Mouse (Mus musculus) hindbrain, embryonic 14.5 days (tissue): Measurements from ENCODE around the gene Scn4a. TPM values are rescaled to one million over a fixed set of nuclear protein-coding genes. Genes with fewer than 3 reads are reported as not detected.
A peak's percentile ranks its signal among the peaks of the same experiment; 100 is the strongest.

Experiments
- ATAC-seq: fragments of 200-750 bp; cut with Nextera tagmentation; 2 replicates; pipeline ENCODE4 v1.8.0; 2017; ENCODE audit warnings: moderate number of reproducible peaks, mild to moderate bottlenecking, moderate TSS enrichment, moderate library complexity; ENCODE audit not compliant: low FRiP score
- DNase-seq: peaks from one replicate; pipeline ENCODE4 v3.0.0-alpha.2; 2015; ENCODE audit warnings: low spot score
- H3K27ac ChIP-seq: fragments of 300-500 bp; sonication (generic); 2 replicates; pipeline ENCODE4 v1.5.1; 2014; ENCODE audit warnings: mild to moderate bottlenecking, moderate library complexity
- H3K27me3 ChIP-seq: fragments of 300-500 bp; sonication (generic); 2 replicates; pipeline ENCODE4 v1.6.1; 2014; ENCODE audit warnings: mild to moderate bottlenecking, low read length, mixed read lengths; ENCODE audit not compliant: control insufficient read depth, insufficient read depth
- H3K36me3 ChIP-seq: fragments of 300-500 bp; sonication (generic); replicated peaks from 2 replicates; pipeline ENCODE4 v1.6.1; 2014; ENCODE audit not compliant: control insufficient read depth, insufficient read depth
- H3K4me1 ChIP-seq: fragments of 300-500 bp; sonication (generic); replicated peaks from 2 replicates; pipeline ENCODE4 v1.6.1; 2014; ENCODE audit warnings: antibody characterized with exemption, low read length, mixed read lengths; ENCODE audit not compliant: control insufficient read depth, insufficient read depth
- H3K4me2 ChIP-seq: fragments of 300-500 bp; sonication (generic); replicated peaks from 2 replicates; pipeline ENCODE4 v1.6.1; 2014; ENCODE audit warnings: mild to moderate bottlenecking, moderate library complexity
- H3K4me3 ChIP-seq: fragments of 300-500 bp; sonication (generic); replicated peaks from 2 replicates; pipeline ENCODE4 v1.5.1; 2014; ENCODE audit warnings: mild to moderate bottlenecking, low read length
- H3K9ac ChIP-seq: fragments of 300-500 bp; sonication (generic); 2 replicates; pipeline ENCODE4 v1.6.1; 2014
- H3K9me3 ChIP-seq: fragments of 300-500 bp; sonication (generic); 2 replicates; pipeline ENCODE4 v1.6.1; 2016; ENCODE audit warnings: low read length; ENCODE audit not compliant: control insufficient read depth
- WGBS: fragments of 180-500 bp; shearing (Covaris S2); extraction: QIAGEN DNeasy Blood & Tissue Kit; methylation state at CpG from one replicate; pipeline ENCODE4 v1.1.7; 2014; 5-methylcytosine and 5-hydroxymethylcytosine counted together
- polyA plus RNA-seq: library from polyadenylated mRNA; unstranded; fragments of >200 nt; fragmentation: Nextera tagmentation; extraction: Ambion mirVana; gene quantifications from 2 replicates; pipeline ENCODE4 v1.2.1, GENCODE M21; 2014

The Scn4a gene
- polyA plus RNA-seq, 1 experiment from 2014 or later, result not detected

DNA sequence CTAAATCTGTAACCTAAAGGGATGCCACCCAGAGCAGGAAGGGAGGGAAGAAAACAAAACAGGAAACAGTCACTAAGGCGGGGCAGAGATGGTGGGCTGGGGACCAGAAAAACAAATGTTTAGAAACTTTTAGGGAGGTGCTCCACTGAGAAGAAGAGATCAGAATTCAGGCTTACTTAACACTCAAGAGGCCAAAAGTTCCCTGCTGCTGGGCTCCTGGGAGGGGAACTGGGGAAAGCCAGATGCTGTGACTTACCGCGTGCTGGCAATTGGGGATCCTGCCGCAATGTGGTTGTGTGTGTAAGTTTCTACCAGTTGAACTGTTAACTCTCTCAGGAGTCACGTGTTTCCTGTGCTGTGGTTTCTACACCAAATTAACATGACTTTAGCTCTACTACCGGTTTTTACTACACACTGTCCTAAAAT, 34.7 kb upstream of the Scn4a start, which contains the start of gene Icam2:
Gene Icam2 (minus strand): TSS at position 285 of the 426 bp plus-strand sequence.
- Histone ChIP-seq H3K27me3 (no peaks in the 10 kb centered on the region), H3K4me2 (no peak within 1 kb of the TSS), H3K4me1 (no peaks in the 10 kb centered on the region), H3K9me3 (no peaks in the 10 kb centered on the region), H3K9ac (no peak within 1 kb of the TSS), H3K27ac (no peak within 1 kb of the TSS), H3K36me3 (no peaks in the 10 kb centered on the region), H3K4me3 (no peak within 1 kb of the TSS)
- WGBS, result 78% methylated on average over 6 of the region's 6 CpGs
- ATAC-seq (no peak), DNase-seq (no peak)

DNA sequence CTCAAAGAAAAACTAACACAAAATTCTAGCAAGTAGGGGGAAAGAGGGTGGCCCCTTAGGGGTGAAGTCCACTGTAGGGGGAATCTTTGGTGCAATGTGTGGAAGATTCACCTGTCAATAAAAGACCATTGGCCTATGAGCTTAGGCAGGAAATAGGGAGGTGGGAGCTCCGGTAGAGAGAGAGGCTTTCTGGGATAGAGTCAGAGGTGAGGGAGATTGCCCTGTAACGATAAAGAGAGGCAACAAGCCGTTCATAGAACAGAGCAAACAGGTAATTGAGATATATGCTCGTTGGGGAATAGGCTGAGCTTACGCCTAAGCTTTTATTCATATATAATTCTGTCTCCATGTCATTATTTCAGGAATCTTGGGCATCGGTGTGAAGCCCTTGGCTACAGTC, 33.9 kb upstream of the Scn4a start:
- H3K4me3 ChIP-seq, result no peak overlapping the region
- ATAC-seq (no peak), DNase-seq (no peak)
- no peak overlapping the region for H3K4me2 ChIP-seq
- no peaks in the 10 kb centered on the region for H3K27me3 ChIP-seq
- no peak overlapping the region for H3K27ac ChIP-seq
- 84% methylated on average over 6 of the region's 6 CpGs for WGBS
- no peak overlapping the region for H3K9ac ChIP-seq
- no peaks in the 10 kb centered on the region for H3K4me1 ChIP-seq
- no peaks in the 10 kb centered on the region for H3K9me3 ChIP-seq
- no peaks in the 10 kb centered on the region for H3K36me3 ChIP-seq

DNA sequence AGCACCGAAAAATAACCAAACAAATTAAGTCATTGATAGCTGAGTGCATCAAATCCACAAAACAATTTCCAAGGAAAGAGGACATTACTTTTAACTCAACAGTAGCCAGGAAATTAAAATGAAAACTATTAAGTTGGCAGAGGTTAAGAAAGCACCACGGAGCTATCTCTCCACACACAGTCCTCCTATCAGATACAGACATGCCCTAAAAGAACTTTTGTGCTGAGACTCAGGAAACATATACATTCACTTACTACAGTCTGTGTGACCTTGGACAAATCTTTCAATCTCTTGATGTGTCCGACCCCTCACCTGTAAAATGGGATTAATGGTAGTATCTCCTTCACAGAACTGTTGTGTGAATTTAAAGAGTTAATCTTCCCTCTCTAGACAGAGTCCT, 33.3 kb upstream of the Scn4a start:
- DNase-seq (no peak), ATAC-seq (no peak)
- Histone ChIP-seq H3K36me3 (no peaks in the 10 kb centered on the region), H3K9me3 (no peaks in the 10 kb centered on the region), H3K9ac (no peak overlapping the region), H3K27me3 (no peaks in the 10 kb centered on the region), H3K4me1 (no peaks in the 10 kb centered on the region), H3K4me3 (no peak overlapping the region), H3K27ac (no peak overlapping the region), H3K4me2 (no peak overlapping the region)
- WGBS, result 91% methylated on average over 3 of the region's 3 CpGs

DNA sequence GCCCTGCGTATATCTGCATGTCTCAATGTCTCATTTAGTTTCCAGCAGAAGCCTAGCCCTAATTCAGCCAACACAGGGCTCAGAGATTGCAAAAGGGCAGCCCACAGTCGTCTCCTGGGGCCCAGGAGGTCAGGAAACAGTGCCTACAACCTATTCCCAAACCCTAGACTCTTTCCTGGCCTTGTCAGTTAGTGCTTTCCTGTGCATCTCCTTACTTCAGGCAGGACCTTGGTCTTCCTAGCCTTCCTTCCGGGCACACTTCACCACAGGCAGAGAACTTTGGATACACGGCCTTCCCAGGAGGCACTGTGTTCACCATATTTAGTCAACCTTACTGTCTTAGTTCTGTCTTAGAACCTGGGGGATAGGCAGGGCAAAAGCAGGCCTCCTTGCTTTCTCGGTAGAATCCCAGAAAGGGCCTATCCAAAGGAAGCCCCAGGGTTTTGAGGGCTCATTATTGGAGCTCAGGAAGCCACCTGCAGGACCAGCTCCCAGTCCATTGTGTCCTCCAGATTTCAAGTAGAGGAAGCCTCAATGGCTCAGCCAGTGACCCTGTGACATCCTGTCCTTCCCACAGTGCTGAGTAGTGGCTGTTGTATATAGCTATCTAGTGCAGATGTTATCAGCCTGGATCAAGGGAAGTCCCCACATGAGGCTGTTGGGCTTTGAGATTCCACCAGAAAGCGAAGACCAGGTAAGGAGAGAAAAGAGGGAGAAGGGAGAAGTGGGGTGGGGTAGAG, 30.1 kb upstream of the Scn4a start:
- Histone ChIP-seq H3K9me3 (no peaks in the 10 kb centered on the region), H3K4me1 (no peaks in the 10 kb centered on the region), H3K27ac (0 out of 2 replicates have a peak overlapping the region, but pooled peaks have one; percentile 23), H3K4me3 (no peak overlapping the region), H3K9ac (no peak overlapping the region), H3K27me3 (no peaks in the 10 kb centered on the region), H3K4me2 (no peak overlapping the region), H3K36me3 (no peaks in the 10 kb centered on the region)
- 76% methylated on average over 6 of the region's 6 CpGs for WGBS
- DNase-seq, result no peak
- ATAC-seq, result no peak

DNA sequence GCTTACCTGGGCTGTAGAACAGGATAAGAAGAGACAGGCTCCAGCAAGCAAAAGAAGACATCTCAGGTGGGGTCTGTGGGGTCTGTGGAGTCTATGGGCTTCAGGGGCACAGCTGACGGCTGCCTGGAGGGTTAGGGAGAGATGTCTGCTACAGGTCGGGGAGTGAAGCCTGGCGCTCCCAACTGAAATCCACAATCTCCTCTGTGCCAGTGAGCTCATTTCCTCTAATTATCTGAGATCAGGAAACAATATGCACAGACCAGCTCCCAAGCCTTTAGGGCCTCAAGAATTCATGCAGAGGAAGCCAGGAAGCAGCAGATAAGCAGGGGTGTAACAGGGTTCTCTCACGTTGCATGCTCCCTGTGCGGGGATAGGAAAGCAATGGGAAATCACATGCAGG, 29.3 kb upstream of the Scn4a start:
- ATAC-seq (no peak), DNase-seq (no peak)
- no peak overlapping the region for H3K9ac ChIP-seq
- H3K27me3 ChIP-seq, result no peaks in the 10 kb centered on the region
- H3K27ac ChIP-seq, result no peak overlapping the region
- no peaks in the 10 kb centered on the region for H3K9me3 ChIP-seq
- no peak overlapping the region for H3K4me2 ChIP-seq
- no peaks in the 10 kb centered on the region for H3K36me3 ChIP-seq
- WGBS, result 86% methylated on average over 5 of the region's 5 CpGs
- no peaks in the 10 kb centered on the region for H3K4me1 ChIP-seq
- no peak overlapping the region for H3K4me3 ChIP-seq

DNA sequence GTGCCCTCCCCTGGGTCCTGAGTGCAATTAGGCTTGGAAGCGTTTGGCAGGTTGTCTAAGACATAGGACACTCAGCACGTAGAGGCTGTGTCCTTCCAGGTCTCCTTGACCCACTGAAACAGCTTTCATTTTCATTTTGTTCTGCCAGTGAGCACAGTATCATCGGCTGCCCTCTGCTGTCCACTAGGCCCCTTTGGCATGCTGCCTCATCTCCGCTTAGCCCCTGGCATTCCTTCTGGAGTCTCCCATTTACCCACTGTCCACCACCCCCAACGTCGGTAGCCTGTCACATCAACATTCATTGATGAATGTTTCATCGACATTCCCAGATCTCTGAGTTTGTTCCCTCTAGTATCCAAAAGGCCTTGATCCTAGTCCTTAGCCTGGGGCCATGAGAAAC, 28.8 kb upstream of the Scn4a start:
- H3K4me3 ChIP-seq, result no peak overlapping the region
- DNase-seq, result no peak
- 87% methylated on average over 7 of the region's 7 CpGs for WGBS

DNA sequence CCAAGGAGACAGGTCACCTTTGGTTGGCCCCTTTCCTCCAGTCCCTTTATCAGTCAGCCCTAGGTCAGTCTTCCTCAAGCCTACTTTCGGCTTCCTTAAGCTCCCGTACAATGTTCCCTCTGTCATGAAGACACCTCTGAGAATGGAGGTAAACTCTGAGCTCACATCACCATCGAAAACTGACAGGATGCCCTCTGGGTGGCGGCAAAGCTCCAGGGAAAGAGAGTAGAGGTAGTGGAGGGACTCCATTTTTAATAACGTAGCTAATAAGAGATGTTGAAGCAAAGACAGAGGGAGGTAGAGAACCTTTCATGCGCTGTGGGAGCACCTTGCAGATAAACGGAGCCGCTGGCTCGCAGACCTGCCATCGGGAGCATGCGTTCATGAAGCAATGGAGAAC, 27.9 kb upstream of the Scn4a start:
- ATAC-seq (no peak), DNase-seq (no peak)
- H3K36me3 ChIP-seq, result no peaks in the 10 kb centered on the region
- H3K4me1 ChIP-seq, result no peaks in the 10 kb centered on the region
- no peak overlapping the region for H3K4me2 ChIP-seq
- no peak overlapping the region for H3K4me3 ChIP-seq
- 83% methylated on average over 11 of the region's 11 CpGs for WGBS
- H3K9me3 ChIP-seq, result no peaks in the 10 kb centered on the region
- H3K27ac ChIP-seq, result no peak overlapping the region
- no peak overlapping the region for H3K9ac ChIP-seq
- no peaks in the 10 kb centered on the region for H3K27me3 ChIP-seq

More for the DNA sequence above, 28.8 kb upstream of the Scn4a start:
- H3K36me3 ChIP-seq, result no peaks in the 10 kb centered on the region
- H3K9ac ChIP-seq, result no peak overlapping the region
- H3K9me3 ChIP-seq, result no peaks in the 10 kb centered on the region
- H3K4me2 ChIP-seq, result no peak overlapping the region
- no peaks in the 10 kb centered on the region for H3K27me3 ChIP-seq
- H3K4me1 ChIP-seq, result no peaks in the 10 kb centered on the region
- no peak overlapping the region for H3K27ac ChIP-seq
- no peak for ATAC-seq

DNA sequence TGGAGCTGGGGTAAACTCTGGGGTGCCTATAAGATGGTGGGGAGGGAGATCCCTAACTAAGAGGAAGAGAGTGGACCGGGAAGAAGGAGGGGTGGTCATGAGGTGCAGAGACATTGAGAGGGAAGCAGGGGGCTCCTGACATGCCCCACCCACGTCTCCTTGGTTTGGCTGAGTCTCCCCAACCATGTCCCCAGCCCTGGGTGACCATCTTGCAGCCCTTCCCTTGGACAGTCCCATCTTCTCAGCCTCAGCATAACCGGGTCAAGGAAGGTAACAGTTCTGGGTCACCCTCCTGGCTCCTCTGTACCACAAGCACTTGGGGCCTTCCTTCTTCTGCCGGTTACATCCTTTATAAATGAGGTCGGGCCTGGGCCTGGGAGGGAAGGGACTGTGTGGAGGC, 21.9 kb upstream of the Scn4a start:
- H3K27me3 ChIP-seq, result no peaks in the 10 kb centered on the region
- no peak overlapping the region for H3K9ac ChIP-seq
- no peaks in the 10 kb centered on the region for H3K36me3 ChIP-seq
- no peak overlapping the region for H3K27ac ChIP-seq
- H3K9me3 ChIP-seq, result no peaks in the 10 kb centered on the region
- ATAC-seq (no peak), DNase-seq (no peak)
- H3K4me3 ChIP-seq, result no peak overlapping the region
- H3K4me2 ChIP-seq, result no peak overlapping the region
- no peaks in the 10 kb centered on the region for H3K4me1 ChIP-seq
- 88% methylated on average over 5 of the region's 5 CpGs for WGBS

DNA sequence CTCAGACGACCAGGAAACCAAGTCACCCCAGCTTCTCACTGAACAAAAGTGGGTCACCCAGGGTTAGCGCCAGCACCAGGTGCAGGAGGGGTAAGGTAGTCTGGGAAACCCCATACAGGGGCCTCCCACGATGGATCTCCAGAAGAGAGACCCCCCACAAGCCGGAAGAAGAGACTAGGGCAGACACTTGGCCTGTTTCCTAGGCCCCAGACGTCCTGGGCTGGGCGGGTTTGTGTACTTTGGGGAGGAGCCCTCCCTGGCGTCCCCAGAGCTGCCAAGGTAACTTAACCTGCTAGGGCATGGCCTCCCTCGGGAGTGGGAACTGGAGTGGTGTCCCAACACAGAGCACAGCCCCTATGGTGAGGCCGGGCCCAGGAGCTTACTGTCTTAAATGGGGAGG, 21.5 kb upstream of the Scn4a start:
- WGBS, result 64% methylated on average over 9 of the region's 9 CpGs
- Histone ChIP-seq H3K27me3 (no peaks in the 10 kb centered on the region), H3K36me3 (no peaks in the 10 kb centered on the region), H3K4me1 (no peaks in the 10 kb centered on the region), H3K4me3 (no peak overlapping the region), H3K9ac (no peak overlapping the region), H3K27ac (no peak overlapping the region), H3K9me3 (no peaks in the 10 kb centered on the region), H3K4me2 (no peak overlapping the region)
- ATAC-seq, result no peak
- no peak for DNase-seq

DNA sequence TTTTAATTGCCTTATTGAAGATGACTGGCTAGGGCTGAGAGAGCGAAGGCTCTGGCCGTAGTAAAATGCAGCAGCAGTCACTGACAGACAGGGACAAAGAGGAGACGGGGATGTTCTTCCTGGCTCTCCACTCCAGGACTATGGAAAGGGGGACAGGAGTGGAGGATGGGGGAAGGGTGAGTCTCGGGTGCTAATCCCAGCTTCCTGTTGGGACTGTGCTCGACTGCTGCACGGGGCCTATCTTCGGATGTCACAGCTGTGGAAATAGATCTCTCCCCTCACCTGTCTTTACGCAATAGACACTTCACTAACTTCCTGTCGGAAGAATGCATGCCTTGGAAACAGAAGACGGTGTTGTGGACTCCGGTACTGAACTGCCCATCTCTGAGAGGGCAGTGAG, 20.9 kb upstream of the Scn4a start:
- ATAC-seq (no peak), DNase-seq (no peak)
- 73% methylated on average over 11 of the region's 11 CpGs for WGBS
- no peak overlapping the region for H3K4me2 ChIP-seq
- no peaks in the 10 kb centered on the region for H3K27me3 ChIP-seq
- H3K27ac ChIP-seq, result no peak overlapping the region
- H3K4me1 ChIP-seq, result no peaks in the 10 kb centered on the region
- no peak overlapping the region for H3K4me3 ChIP-seq
- H3K36me3 ChIP-seq, result no peaks in the 10 kb centered on the region
- H3K9ac ChIP-seq, result no peak overlapping the region
- H3K9me3 ChIP-seq, result no peaks in the 10 kb centered on the region
